Mouse (Mus musculus): ENCODE measurements at regions not wholly inside any gene's neighbourhood (a gene's known extent, or its start where the extent isn't known, plus 50 kb on each side); places are given as distances from the start of the nearest gene placed in this dataset.

DNA sequence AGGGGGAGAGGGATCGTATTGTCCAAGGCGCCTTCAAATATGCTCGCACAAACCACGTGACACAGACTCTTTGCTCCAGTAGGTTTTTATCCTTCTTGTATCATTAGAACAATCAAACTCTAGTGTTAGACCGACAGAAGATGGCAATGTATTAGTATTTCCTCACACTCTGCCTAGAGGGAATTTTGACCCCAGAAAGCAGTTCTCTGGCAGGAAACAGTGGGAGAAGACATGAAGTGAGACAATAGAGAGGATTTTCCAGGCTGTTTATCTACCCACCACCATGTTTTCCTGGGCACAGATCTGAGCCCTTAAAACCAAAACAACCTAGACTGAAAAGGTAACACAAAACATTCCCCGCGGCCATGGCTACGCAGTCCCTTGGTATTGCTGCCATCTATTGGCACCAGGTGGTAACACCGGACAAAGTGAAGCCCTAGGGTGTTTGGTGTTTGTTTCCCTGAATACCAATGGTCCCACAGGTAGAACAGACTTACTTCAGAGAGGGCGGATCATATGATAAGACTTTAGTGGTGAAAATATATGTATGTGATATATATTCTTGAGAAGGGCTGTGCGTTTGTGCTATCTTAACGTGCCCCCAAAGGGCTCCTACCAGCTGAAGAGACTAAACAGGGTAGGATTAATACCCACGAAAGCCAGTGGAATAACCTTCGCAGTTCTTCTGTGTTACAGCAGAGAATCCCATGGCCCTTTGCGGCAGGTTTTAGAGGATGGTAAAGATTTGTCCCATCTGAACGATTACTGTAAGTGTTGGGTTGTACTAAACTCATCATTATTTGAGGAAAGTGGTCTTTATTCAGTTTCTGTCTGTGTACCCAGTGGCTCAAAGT lies 1430.5 kb downstream of the Slc22a22 start:
- Histone ChIP-seq H3K4me2 (ENCODE audit: low read depth, low read length) (peak overlapping the region; percentile 63), H3K36me3 (replicated peaks; ENCODE audit: insufficient read depth, low read length) (no peaks in the 10 kb centered on the region), H3K27me3 (ENCODE audit: insufficient read depth, low read length) (no peaks in the 10 kb centered on the region), H3K9me3 (ENCODE audit: low read length) (no peaks in the 10 kb centered on the region), H3K27ac (ENCODE audit: low read depth) (no peak overlapping the region), H3K9ac (replicated peaks) (0 out of 2 replicates have a peak overlapping the region, but pooled peaks have one; percentile 30), H3K4me3 (ENCODE audit: low read depth, low read length) (peak overlapping the region; percentile 38; the same call in 1 of the 2 replicates), H3K4me1 (ENCODE audit: insufficient read depth) (no peaks in the 10 kb centered on the region)
- WGBS (ENCODE audit: insufficient replicate concordance) = 28% methylated on average over 16 of the region's 16 CpGs
- TF ChIP-seq EP300 (IDR thresholded peaks at IDR 0.05; ENCODE audit: low read depth) (no peak), CTCF (IDR thresholded peaks at IDR 0.05; ENCODE audit: low read depth) (peak; percentile 93)
- peak; percentile 84 for ATAC-seq
- DNase-seq = peak; percentile 71

DNA sequence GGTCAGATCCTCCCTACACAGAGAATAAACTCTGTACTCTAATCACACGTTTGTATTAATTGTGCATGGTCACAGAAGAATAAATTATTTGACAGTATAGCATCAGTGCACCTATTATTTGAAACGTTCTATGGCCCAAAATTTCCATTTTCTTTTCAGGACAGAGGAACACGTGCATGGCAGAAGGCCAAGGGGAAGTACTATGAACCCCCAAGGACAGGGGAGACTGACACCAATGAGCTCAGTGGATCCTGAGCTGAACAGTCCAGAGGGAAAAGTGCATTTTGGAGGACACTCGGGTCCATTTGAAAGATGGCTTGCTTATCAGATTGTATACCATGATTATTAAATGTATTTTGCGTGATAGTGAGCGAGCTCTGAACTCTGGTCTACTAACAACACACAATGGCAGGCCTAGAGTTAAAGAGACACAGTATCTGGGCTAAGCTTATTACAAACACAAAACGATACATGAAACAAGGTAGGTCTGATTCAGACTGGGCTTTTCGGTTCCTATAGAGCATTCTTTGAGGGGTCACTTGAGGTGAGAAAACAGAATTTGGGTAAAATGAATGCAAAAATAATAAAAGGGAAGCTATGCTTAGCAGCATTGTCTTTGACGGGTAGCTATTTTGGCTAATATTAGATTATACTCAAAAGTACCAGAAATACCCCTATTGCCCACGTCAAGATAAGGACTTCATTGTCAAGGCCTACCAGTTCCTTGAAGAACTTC lies 1431.7 kb downstream of the Slc22a22 start:
- 64% methylated on average over 10 of the region's 10 CpGs for WGBS (ENCODE audit: insufficient replicate concordance)
- Histone ChIP-seq H3K9me3 (ENCODE audit: low read length) (no peaks in the 10 kb centered on the region), H3K9ac (replicated peaks) (no peak overlapping the region), H3K27me3 (ENCODE audit: insufficient read depth, low read length) (no peaks in the 10 kb centered on the region), H3K36me3 (replicated peaks; ENCODE audit: insufficient read depth, low read length) (no peaks in the 10 kb centered on the region), H3K4me1 (ENCODE audit: insufficient read depth) (no peaks in the 10 kb centered on the region), H3K27ac (ENCODE audit: low read depth) (no peak overlapping the region), H3K4me3 (ENCODE audit: low read depth, low read length) (no peak overlapping the region), H3K4me2 (ENCODE audit: low read depth, low read length) (no peak overlapping the region)
- DNase-seq (no peak), ATAC-seq (no peak)
- no peak for TF ChIP-seq CTCF (IDR thresholded peaks at IDR 0.05; ENCODE audit: low read depth)
- no peak for TF ChIP-seq EP300 (IDR thresholded peaks at IDR 0.05; ENCODE audit: low read depth)

DNA sequence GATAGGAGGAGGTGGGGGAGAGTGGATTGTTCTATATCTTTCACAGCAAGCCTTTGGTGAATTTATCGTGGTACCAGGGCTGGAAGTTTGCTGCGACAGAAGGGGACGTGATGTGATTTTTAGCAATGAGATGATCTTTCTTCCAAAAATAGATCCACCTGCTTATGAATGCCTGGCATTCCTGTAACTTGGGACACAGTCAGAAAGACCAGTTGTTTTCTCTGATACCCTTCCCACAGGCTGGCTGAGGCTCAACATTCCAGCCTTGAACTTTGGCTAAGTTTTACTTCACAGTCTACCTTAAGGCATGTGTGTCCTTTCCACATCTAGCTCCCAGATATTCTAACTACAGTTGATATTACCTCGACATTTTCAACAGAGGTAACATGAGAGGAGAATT lies 1434.1 kb downstream of the Slc22a22 start:
- Histone ChIP-seq H3K9me3 (ENCODE audit: low read length) (no peaks in the 10 kb centered on the region), H3K4me1 (ENCODE audit: insufficient read depth) (no peaks in the 10 kb centered on the region), H3K36me3 (replicated peaks; ENCODE audit: insufficient read depth, low read length) (no peaks in the 10 kb centered on the region), H3K27ac (ENCODE audit: low read depth) (no peak overlapping the region), H3K9ac (replicated peaks) (no peak overlapping the region), H3K4me3 (ENCODE audit: low read depth, low read length) (no peak overlapping the region), H3K4me2 (ENCODE audit: low read depth, low read length) (no peak overlapping the region), H3K27me3 (ENCODE audit: insufficient read depth, low read length) (no peaks in the 10 kb centered on the region)
- no peak for TF ChIP-seq CTCF (IDR thresholded peaks at IDR 0.05; ENCODE audit: low read depth)
- no peak for TF ChIP-seq EP300 (IDR thresholded peaks at IDR 0.05; ENCODE audit: low read depth)
- ATAC-seq (no peak), DNase-seq (no peak)
- 64% methylated on average over 4 of the region's 4 CpGs for WGBS (ENCODE audit: insufficient replicate concordance)

DNA sequence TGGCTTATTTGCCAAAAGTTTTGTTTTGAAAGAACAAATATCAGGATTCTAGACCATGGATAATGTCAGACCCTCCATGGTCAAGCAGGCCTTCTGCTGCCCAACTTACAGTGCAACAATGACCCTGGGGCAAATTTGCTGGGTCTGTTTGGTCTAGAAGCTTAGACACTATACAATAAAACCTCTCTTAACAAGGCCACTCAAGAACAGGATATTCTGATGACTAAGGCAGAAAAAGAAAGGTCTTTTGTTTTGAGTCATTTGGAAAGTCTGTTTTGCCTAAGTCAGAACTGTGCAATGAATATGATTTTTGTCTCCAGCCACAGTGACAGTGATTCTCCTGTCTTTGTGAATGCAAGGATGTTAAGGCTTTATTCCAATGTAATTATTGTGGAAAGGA lies 1435.0 kb downstream of the Slc22a22 start:
- no peaks in the 10 kb centered on the region for H3K36me3 ChIP-seq (replicated peaks; ENCODE audit: insufficient read depth, low read length)
- no peak for DNase-seq
- TF ChIP-seq CTCF (IDR thresholded peaks at IDR 0.05; ENCODE audit: low read depth) (no peak), EP300 (IDR thresholded peaks at IDR 0.05; ENCODE audit: low read depth) (no peak)
- H3K4me1 ChIP-seq (ENCODE audit: insufficient read depth) = no peaks in the 10 kb centered on the region
- no peak for ATAC-seq
- no peak overlapping the region for H3K4me2 ChIP-seq (ENCODE audit: low read depth, low read length)
- no peaks in the 10 kb centered on the region for H3K27me3 ChIP-seq (ENCODE audit: insufficient read depth, low read length)
- no peak overlapping the region for H3K27ac ChIP-seq (ENCODE audit: low read depth)
- no peak overlapping the region for H3K4me3 ChIP-seq (ENCODE audit: low read depth, low read length)
- H3K9ac ChIP-seq (replicated peaks) = no peak overlapping the region
- H3K9me3 ChIP-seq (ENCODE audit: low read length) = no peaks in the 10 kb centered on the region

DNA sequence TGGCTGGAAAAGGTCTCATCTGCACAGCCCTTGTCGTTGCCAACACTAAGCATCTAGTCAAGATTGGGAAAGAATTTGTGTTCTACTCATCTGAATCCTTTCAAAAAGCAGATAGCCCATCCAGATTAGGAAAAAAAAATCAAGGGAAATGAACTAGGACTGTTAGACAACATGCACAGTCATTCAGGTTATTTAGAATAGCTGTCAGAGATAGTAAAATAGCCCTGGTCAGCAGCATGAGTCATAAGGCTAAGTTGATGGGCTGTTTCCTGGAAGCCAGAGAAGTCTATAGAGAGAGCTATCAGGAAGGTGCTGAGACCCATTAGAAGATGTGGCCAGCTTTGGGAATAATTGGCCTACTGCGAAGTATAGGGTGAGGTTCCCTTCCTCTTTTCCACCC lies 1447.4 kb downstream of the Slc22a22 start:
- Histone ChIP-seq H3K27ac (ENCODE audit: low read depth) (no peak overlapping the region), H3K9me3 (ENCODE audit: low read length) (no peaks in the 10 kb centered on the region), H3K4me2 (ENCODE audit: low read depth, low read length) (no peak overlapping the region), H3K4me3 (ENCODE audit: low read depth, low read length) (no peak overlapping the region), H3K9ac (replicated peaks) (no peak overlapping the region), H3K4me1 (ENCODE audit: insufficient read depth) (no peaks in the 10 kb centered on the region), H3K27me3 (ENCODE audit: insufficient read depth, low read length) (no peaks in the 10 kb centered on the region), H3K36me3 (replicated peaks; ENCODE audit: insufficient read depth, low read length) (no peaks in the 10 kb centered on the region)
- ATAC-seq = no peak
- 54% methylated on average over 2 of the region's 2 CpGs for WGBS (ENCODE audit: insufficient replicate concordance)
- DNase-seq = no peak
- TF ChIP-seq CTCF (IDR thresholded peaks at IDR 0.05; ENCODE audit: low read depth) = no peak
- TF ChIP-seq EP300 (IDR thresholded peaks at IDR 0.05; ENCODE audit: low read depth) = no peak

DNA sequence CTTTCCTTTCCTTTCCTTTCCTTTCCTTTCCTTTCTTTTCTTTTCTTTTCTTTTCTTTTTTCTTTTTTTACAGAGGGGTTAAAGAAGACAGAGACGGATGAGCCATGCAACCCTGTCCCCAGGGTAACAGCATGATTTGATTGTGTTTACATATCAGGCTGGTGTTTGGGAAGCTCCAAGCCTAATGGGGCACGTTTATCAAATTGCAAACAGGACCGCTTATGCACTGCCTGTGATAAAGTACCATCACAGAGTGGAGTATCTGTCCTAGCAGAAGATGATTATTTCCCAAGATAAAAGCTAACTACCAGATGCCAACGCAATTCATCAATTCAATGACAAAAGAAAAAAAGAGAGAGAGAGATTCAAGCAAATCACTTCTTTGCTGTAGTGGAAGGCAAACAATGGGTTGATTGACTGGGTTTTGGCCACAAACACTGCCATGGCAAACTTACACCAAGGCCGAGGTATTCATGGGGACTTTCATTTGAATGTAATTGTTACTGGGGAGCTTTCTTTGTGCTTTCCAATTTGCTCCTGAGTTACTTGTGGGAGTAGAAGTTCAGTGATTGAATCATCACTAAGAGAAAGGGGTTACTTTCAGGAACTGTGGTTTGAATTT lies 1450.1 kb downstream of the Slc22a22 start:
- H3K9me3 ChIP-seq (ENCODE audit: low read length) = no peaks in the 10 kb centered on the region
- ATAC-seq = no peak
- H3K36me3 ChIP-seq (replicated peaks; ENCODE audit: insufficient read depth, low read length) = no peaks in the 10 kb centered on the region
- no peaks in the 10 kb centered on the region for H3K27me3 ChIP-seq (ENCODE audit: insufficient read depth, low read length)
- H3K27ac ChIP-seq (ENCODE audit: low read depth) = no peak overlapping the region
- TF ChIP-seq EP300 (IDR thresholded peaks at IDR 0.05; ENCODE audit: low read depth) (no peak), CTCF (IDR thresholded peaks at IDR 0.05; ENCODE audit: low read depth) (no peak)
- H3K4me3 ChIP-seq (ENCODE audit: low read depth, low read length) = no peak overlapping the region
- no peak for DNase-seq
- WGBS (ENCODE audit: insufficient replicate concordance) = 43% methylated on average over 5 of the region's 5 CpGs
- no peaks in the 10 kb centered on the region for H3K4me1 ChIP-seq (ENCODE audit: insufficient read depth)
- no peak overlapping the region for H3K4me2 ChIP-seq (ENCODE audit: low read depth, low read length)
- no peak overlapping the region for H3K9ac ChIP-seq (replicated peaks)
